Mouse (Mus musculus): ENCODE results near the gene Pex7. TPM values are rescaled to one million over a fixed set of nuclear protein-coding genes. Genes with fewer than 3 reads are reported as not detected.

Pex7 gene
- total RNA-seq (2021), result 10 to 100 TPM; 19.4 to 20.7 TPM

- DNase-seq, result peak; percentile 94
- intact Hi-C loops (cut with DNase I), result no loop called here
Observed at GRCm38 (mm10) chr10:19907246-19907804, at the start of gene Pex7. Pex7 (minus strand) TSS chr10:19907689.

GRCm38 (mm10) chr10:19956745-19957144, 49.3 kb upstream of the Pex7 start:
- no peak for DNase-seq
- intact Hi-C loops (cut with DNase I), result no loop called here

GRCm38 (mm10) chr10:19955817-19956216, 48.3 kb upstream of the Pex7 start:
- intact Hi-C loops (cut with DNase I), result no loop called here
- no peak for DNase-seq

GRCm38 (mm10) chr10:19954572-19954971, 47.1 kb upstream of the Pex7 start:
- DNase-seq, result no peak
- intact Hi-C loops (cut with DNase I), result no loop called here

- no peak for DNase-seq
- intact Hi-C loops (cut with DNase I), result no loop called here
Observed at GRCm38 (mm10) chr10:19953032-19953761, 45.7 kb upstream of the Pex7 start.

- intact Hi-C loops (cut with DNase I), result no loop called here
- no peak for DNase-seq
Observed at GRCm38 (mm10) chr10:19949106-19949505, 41.6 kb upstream of the Pex7 start.

- DNase-seq, result no peak
- intact Hi-C loops (cut with DNase I), result no loop called here
Observed at GRCm38 (mm10) chr10:19948381-19948780, 40.9 kb upstream of the Pex7 start.

GRCm38 (mm10) chr10:19947901-19948300, 40.4 kb upstream of the Pex7 start:
- intact Hi-C loops (cut with DNase I), result no loop called here

GRCm38 (mm10) chr10:19947441-19947840, 40.0 kb upstream of the Pex7 start:
- intact Hi-C loops (cut with DNase I), result no loop called here
- no peak for DNase-seq

More at GRCm38 (mm10) chr10:19947901-19948300, 40.4 kb upstream of the Pex7 start:
- DNase-seq, result no peak

- intact Hi-C loops (cut with DNase I), result no loop called here
- DNase-seq, result no peak
Observed at GRCm38 (mm10) chr10:19946644-19947043, 39.2 kb upstream of the Pex7 start.

GRCm38 (mm10) chr10:19945651-19946050, 38.2 kb upstream of the Pex7 start:
- DNase-seq, result no peak
- intact Hi-C loops (cut with DNase I), result no loop called here

- intact Hi-C loops (cut with DNase I), result no loop called here
- DNase-seq, result no peak
Observed at GRCm38 (mm10) chr10:19942621-19943020, 35.1 kb upstream of the Pex7 start.

GRCm38 (mm10) chr10:19941914-19942313, 34.4 kb upstream of the Pex7 start:
- DNase-seq, result no peak
- intact Hi-C loops (cut with DNase I), result no loop called here

GRCm38 (mm10) chr10:19941063-19941462, 33.6 kb upstream of the Pex7 start:
- no peak for DNase-seq
- intact Hi-C loops (cut with DNase I), result no loop called here

- intact Hi-C loops (cut with DNase I), result no loop called here
- DNase-seq, result no peak
Observed at GRCm38 (mm10) chr10:19940626-19941025, 33.1 kb upstream of the Pex7 start.

GRCm38 (mm10) chr10:19940127-19940526, 32.6 kb upstream of the Pex7 start:
- intact Hi-C loops (cut with DNase I), result no loop called here
- DNase-seq, result no peak

GRCm38 (mm10) chr10:19939282-19939705, 31.8 kb upstream of the Pex7 start:
- DNase-seq, result no peak
- intact Hi-C loops (cut with DNase I), result no loop called here

GRCm38 (mm10) chr10:19938738-19939137, 31.2 kb upstream of the Pex7 start:
- DNase-seq, result no peak
- intact Hi-C loops (cut with DNase I), result no loop called here

- intact Hi-C loops (cut with DNase I), result no loop called here
- DNase-seq, result no peak
Observed at GRCm38 (mm10) chr10:19936961-19937708, 29.6 kb upstream of the Pex7 start.

- intact Hi-C loops (cut with DNase I), result no loop called here
- DNase-seq, result no peak
Observed at GRCm38 (mm10) chr10:19935821-19936367, 28.4 kb upstream of the Pex7 start.

GRCm38 (mm10) chr10:19935295-19935623, 27.8 kb upstream of the Pex7 start:
- intact Hi-C loops (cut with DNase I), result no loop called here
- no peak for DNase-seq

All from left cerebral cortex, postnatal 4 days (tissue).